Mouse (Mus musculus) 3134 (cell line): ENCODE results near the gene Fgd2.

Source experiments
- DNase-seq: peaks from one replicate; pipeline ENCODE4 v3.0.0-alpha.2; 2011; ENCODE audit warnings: low spot score; ENCODE audit not compliant: insufficient read length; ENCODE audit errors: extremely low read depth

The Fgd2 gene

GRCm38 (mm10) chr17:29421319-29421718 lies 60.6 kb downstream of the Fgd2 start:
- no peak for DNase-seq

- no peak for DNase-seq
Observed at GRCm38 (mm10) chr17:29422337-29422736, 61.6 kb downstream of the Fgd2 start.

GRCm38 (mm10) chr17:29422912-29423504 lies 62.3 kb downstream of the Fgd2 start:
- no peak for DNase-seq

- no peak for DNase-seq
Observed at GRCm38 (mm10) chr17:29423991-29424390, 63.3 kb downstream of the Fgd2 start.

GRCm38 (mm10) chr17:29425345-29425744 lies 64.6 kb downstream of the Fgd2 start:
- no peak for DNase-seq

GRCm38 (mm10) chr17:29428213-29428612 lies 67.5 kb downstream of the Fgd2 start:
- DNase-seq: peak; percentile 47

GRCm38 (mm10) chr17:29428826-29429225 lies 68.1 kb downstream of the Fgd2 start:
- DNase-seq: no peak
